Mouse (Mus musculus) thymus, adult 2 months (tissue): ENCODE results near the gene Slc24a3. TPM values are rescaled to one million over a fixed set of nuclear protein-coding genes. Genes with fewer than 3 reads are reported as not detected.

Source experiments
- DNase-seq: peaks from one replicate; pipeline ENCODE4 v3.0.0; 2021
- H3K27ac ChIP-seq: fragments of 200-500 bp; 2 replicates; pipeline ENCODE4 v1.5.1; 2012; ENCODE audit warnings: low read length, control low read depth; ENCODE audit not compliant: control insufficient read depth, insufficient read depth
- H3K27me3 ChIP-seq: fragments of 200-500 bp; 2 replicates; pipeline ENCODE4 v1.6.1; 2012; ENCODE audit warnings: mild to moderate bottlenecking, low read length, moderate library complexity, mixed read lengths; ENCODE audit not compliant: control insufficient read depth, insufficient read depth
- H3K36me3 ChIP-seq: fragments of 200-500 bp; 2 replicates; pipeline ENCODE4 v1.6.1; 2012; ENCODE audit warnings: mild to moderate bottlenecking, low read length, moderate library complexity; ENCODE audit not compliant: control insufficient read depth, insufficient read depth
- H3K4me1 ChIP-seq: fragments of 200-500 bp; replicated peaks from 2 replicates; pipeline ENCODE4 v1.6.1; 2012; ENCODE audit warnings: low read length; ENCODE audit not compliant: control insufficient read depth, insufficient read depth
- H3K4me3 ChIP-seq: fragments of 200-500 bp; 2 replicates; pipeline ENCODE4 v1.5.1; 2012; ENCODE audit warnings: mild to moderate bottlenecking, low read length, control low read depth, moderate library complexity; ENCODE audit not compliant: control insufficient read depth, insufficient read depth
- CTCF ChIP-seq: fragments of 200-500 bp; IDR thresholded peaks from 2 replicates; pipeline ENCODE4 v1.5.1; 2012; ENCODE audit warnings: mild to moderate bottlenecking, control low read depth, low read length, moderate library complexity, borderline replicate concordance; ENCODE audit not compliant: control insufficient read depth, poor library complexity, insufficient read depth; ENCODE audit errors: extremely low read depth
- POLR2A ChIP-seq: fragments of 200-500 bp; IDR thresholded peaks from 2 replicates; pipeline ENCODE4 v1.6.1; 2012; ENCODE audit warnings: mild to moderate bottlenecking, low read length, control low read depth, moderate library complexity; ENCODE audit not compliant: control insufficient read depth, poor library complexity, insufficient read depth; ENCODE audit errors: extremely low read depth
- WGBS: fragments of 180-500 bp; shearing (Covaris S2); methylation state at CpG from one replicate; pipeline ENCODE4 v1.1.7; 2018; 5-methylcytosine and 5-hydroxymethylcytosine counted together
- polyA plus RNA-seq: library from polyadenylated mRNA; depleted of rRNA; stranded (reverse); fragments of >200 nt; gene quantifications from 2 replicates; pipeline ENCODE4 v1.2.3, GENCODE M21; 2012

Gene Slc24a3
- polyA plus RNA-seq, 1 experiment: 2.7 TPM

- no peak for TF ChIP-seq CTCF
- TF ChIP-seq POLR2A: no peak
- H3K4me1 ChIP-seq: no peaks in the 10 kb centered on the region
- H3K27me3 ChIP-seq: no peaks in the 10 kb centered on the region
- no peak overlapping the region for H3K27ac ChIP-seq
- no peak overlapping the region for H3K4me3 ChIP-seq
- no peaks in the 10 kb centered on the region for H3K36me3 ChIP-seq
- no peak for DNase-seq
Observed at GRCm38 (mm10) chr2:145620709-145621108, 453.2 kb downstream of the Slc24a3 start.

- Histone ChIP-seq H3K36me3 (no peaks in the 10 kb centered on the region), H3K4me1 (no peaks in the 10 kb centered on the region), H3K27ac (no peak overlapping the region), H3K4me3 (no peak overlapping the region), H3K27me3 (no peaks in the 10 kb centered on the region)
- WGBS: 69% methylated on average over 9 of the region's 9 CpGs
- TF ChIP-seq CTCF (no peak), POLR2A (no peak)
- no peak for DNase-seq
Observed at GRCm38 (mm10) chr2:145621119-145621518, 453.6 kb downstream of the Slc24a3 start.

GRCm38 (mm10) chr2:145631123-145631798 is 463.7 kb downstream of the Slc24a3 start:
- Histone ChIP-seq H3K4me1 (no peaks in the 10 kb centered on the region), H3K27ac (no peak overlapping the region), H3K36me3 (no peaks in the 10 kb centered on the region), H3K27me3 (no peaks in the 10 kb centered on the region), H3K4me3 (no peak overlapping the region)
- 92% methylated on average over 6 of the region's 6 CpGs for WGBS
- TF ChIP-seq CTCF (no peak), POLR2A (no peak)
- DNase-seq: no peak

GRCm38 (mm10) chr2:145631799-145632174 is 464.2 kb downstream of the Slc24a3 start:
- H3K27ac ChIP-seq: no peak overlapping the region
- H3K36me3 ChIP-seq: no peaks in the 10 kb centered on the region
- H3K4me3 ChIP-seq: no peak overlapping the region
- no peaks in the 10 kb centered on the region for H3K27me3 ChIP-seq
- no peak for DNase-seq
- TF ChIP-seq POLR2A (no peak), CTCF (no peak)
- H3K4me1 ChIP-seq: no peaks in the 10 kb centered on the region
- 89% methylated on average over 4 of the region's 4 CpGs for WGBS

- no peak overlapping the region for H3K4me3 ChIP-seq
- no peaks in the 10 kb centered on the region for H3K36me3 ChIP-seq
- 65% methylated on average over 5 of the region's 5 CpGs for WGBS
- H3K27ac ChIP-seq: no peak overlapping the region
- H3K4me1 ChIP-seq: no peaks in the 10 kb centered on the region
- no peak for TF ChIP-seq CTCF
- TF ChIP-seq POLR2A: no peak
- no peak for DNase-seq
- no peaks in the 10 kb centered on the region for H3K27me3 ChIP-seq
Observed at GRCm38 (mm10) chr2:145633811-145634210, 466.3 kb downstream of the Slc24a3 start.

- no peak overlapping the region for H3K4me3 ChIP-seq
- no peaks in the 10 kb centered on the region for H3K36me3 ChIP-seq
- H3K27ac ChIP-seq: no peak overlapping the region
- 92% methylated on average over 21 of the region's 21 CpGs for WGBS
- no peaks in the 10 kb centered on the region for H3K27me3 ChIP-seq
- no peaks in the 10 kb centered on the region for H3K4me1 ChIP-seq
- no peak for TF ChIP-seq POLR2A
- no peak for TF ChIP-seq CTCF
- DNase-seq: no peak
Observed at GRCm38 (mm10) chr2:145640255-145640984, 472.9 kb downstream of the Slc24a3 start.
